Mouse (Mus musculus): ENCODE measurements around the gene Gm49380.

Gene Gm49380

GRCm38 (mm10) chr9:44022100-44022847 lies 91.0 kb downstream of the Gm49380 start:
- peak; percentile 47 to 49 for DNase-seq (ENCODE audit: low spot score in 2 of 2)

GRCm38 (mm10) chr9:44020001-44020400 lies 93.3 kb downstream of the Gm49380 start:
- DNase-seq (ENCODE audit: low spot score in 2 of 2), result no peak

- DNase-seq (ENCODE audit: low spot score in 2 of 2), result no peak
Observed at GRCm38 (mm10) chr9:44017846-44018245, 95.5 kb downstream of the Gm49380 start.
